Mouse (Mus musculus) cerebellum, postnatal 36 days (tissue): ENCODE data around the gene Apobec2.

ENCODE experiments used
- DNase-seq, 2 experiments: peaks; one replicate each; pipeline ENCODE4 v3.0.0; 2021 to 2022; ENCODE audit warnings: mixed read lengths in 2 of 2

Apobec2 gene

GRCm38 (mm10) chr17:48408526-48409291 lies 24.0 kb downstream of the Apobec2 start:
- peak; percentile 74 to 75 for DNase-seq

- DNase-seq, result no peak
Measured at GRCm38 (mm10) chr17:48407910-48408525, 24.7 kb downstream of the Apobec2 start.

GRCm38 (mm10) chr17:48407154-48407553 lies 25.6 kb downstream of the Apobec2 start:
- peak; percentile 23 to 39 for DNase-seq

GRCm38 (mm10) chr17:48404706-48405105 lies 28.0 kb downstream of the Apobec2 start:
- DNase-seq, result no peak

GRCm38 (mm10) chr17:48403848-48404247 lies 28.9 kb downstream of the Apobec2 start:
- no peak for DNase-seq

- DNase-seq, result no peak
Measured at GRCm38 (mm10) chr17:48402751-48403150, 30.0 kb downstream of the Apobec2 start.

GRCm38 (mm10) chr17:48401710-48402109 lies 31.0 kb downstream of the Apobec2 start:
- no peak for DNase-seq

GRCm38 (mm10) chr17:48392616-48393015 lies 40.1 kb downstream of the Apobec2 start:
- DNase-seq, result no peak

GRCm38 (mm10) chr17:48391446-48391845 lies 41.3 kb downstream of the Apobec2 start:
- DNase-seq, result no peak

- no peak for DNase-seq
Measured at GRCm38 (mm10) chr17:48389442-48389841, 43.3 kb downstream of the Apobec2 start.

- DNase-seq, result no peak
Measured at GRCm38 (mm10) chr17:48388666-48389065, 44.1 kb downstream of the Apobec2 start.

GRCm38 (mm10) chr17:48385786-48386461 lies 46.8 kb downstream of the Apobec2 start:
- DNase-seq, result no peak

- DNase-seq, result no peak
Measured at GRCm38 (mm10) chr17:48379050-48379449, 53.7 kb downstream of the Apobec2 start.

- DNase-seq, result no peak
Measured at GRCm38 (mm10) chr17:48376102-48376501, 56.6 kb downstream of the Apobec2 start.

GRCm38 (mm10) chr17:48372987-48373386 lies 59.7 kb downstream of the Apobec2 start:
- no peak for DNase-seq

GRCm38 (mm10) chr17:48371621-48372020 lies 61.1 kb downstream of the Apobec2 start:
- no peak for DNase-seq
